Mouse (Mus musculus): ENCODE data around the gene Ivd.

DNA sequence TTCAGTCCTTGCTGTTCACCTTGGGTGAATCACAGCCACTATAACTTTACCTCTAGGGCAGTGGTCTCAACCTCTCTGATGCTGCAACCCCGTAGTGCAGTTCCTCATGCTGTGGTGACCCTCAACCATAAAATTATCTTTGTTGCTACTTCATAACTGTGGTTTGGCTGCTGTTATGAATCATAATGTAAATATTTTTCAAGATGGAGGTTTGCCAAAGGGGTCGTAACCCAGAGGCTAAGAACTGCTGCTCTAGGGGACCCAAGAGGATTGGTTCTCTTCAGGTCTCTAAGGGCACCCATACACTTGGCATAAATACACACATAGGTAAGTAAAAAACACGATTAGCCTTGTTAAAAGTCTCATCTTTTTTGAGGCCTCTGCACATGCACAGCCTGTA is 8.8 kb downstream of the Ivd start:
- TF ChIP-seq GATA1 (IDR thresholded peaks at IDR 0.05; ENCODE audit: borderline replicate concordance, low read length) (no peak), FLI1 (IDR thresholded peaks at IDR 0.05; ENCODE audit: low read length) (no peak)

Data from megakaryocyte, embryonic 14.5 days (primary cell).